Mouse (Mus musculus): Measurements from ENCODE around the gene Ipo11. TPM values are rescaled to one million over a fixed set of nuclear protein-coding genes. Genes with fewer than 3 reads are reported as not detected.
A peak's percentile ranks its signal among the peaks of the same experiment; 100 is the strongest.

The Ipo11 gene
- polyA plus RNA-seq (2015; fragmentation: Nextera tagmentation; extraction: Ambion mirVana) = 40.0 and 40.1 TPM in 2 replicates

- H3K9me3 ChIP-seq = no peaks in the 10 kb centered on the region
- H3K27ac ChIP-seq (replicated peaks) = peak within 1 kb of the TSS; percentile 87
- no peaks in the 10 kb centered on the region for H3K27me3 ChIP-seq
- 0% methylated on average over 80 of the region's 84 CpGs for WGBS
- H3K4me3 ChIP-seq = peak within 1 kb of the TSS; percentile 76
- H3K9ac ChIP-seq = peak within 1 kb of the TSS; percentile 79
- peaks cover 21% of the 10 kb centered on the region for H3K4me1 ChIP-seq (replicated peaks)
- peak; percentile 97 for ATAC-seq (ENCODE audit: low FRiP score, low read depth)
- H3K4me2 ChIP-seq = peak within 1 kb of the TSS; percentile 69
- H3K36me3 ChIP-seq = no peaks in the 10 kb centered on the region
Observed at GRCm38 (mm10) chr13:106936256-106937137, at the start of gene Ipo11. Ipo11 (minus strand) TSS chr13:106936958.

- H3K9ac ChIP-seq = no peak overlapping the region
- no peak for ATAC-seq (ENCODE audit: low FRiP score, low read depth)
- H3K27ac ChIP-seq (replicated peaks) = no peak overlapping the region
- no peaks in the 10 kb centered on the region for H3K9me3 ChIP-seq
- peaks cover 48% of the 10 kb centered on the region for H3K36me3 ChIP-seq
- 95% methylated on average over 4 of the region's 4 CpGs for WGBS
- no peaks in the 10 kb centered on the region for H3K27me3 ChIP-seq
- H3K4me2 ChIP-seq = no peak overlapping the region
- no peak overlapping the region for H3K4me3 ChIP-seq
- H3K4me1 ChIP-seq (replicated peaks) = no peaks in the 10 kb centered on the region
Observed at GRCm38 (mm10) chr13:106961496-106961895, 24.7 kb upstream of the Ipo11 start.

- WGBS = 92% methylated on average over 3 of the region's 3 CpGs
- H3K36me3 ChIP-seq = peaks cover 57% of the 10 kb centered on the region
- ATAC-seq (ENCODE audit: low FRiP score, low read depth) = no peak
Observed at GRCm38 (mm10) chr13:106960557-106960956, 23.8 kb upstream of the Ipo11 start.

GRCm38 (mm10) chr13:106958286-106958685 lies 21.5 kb upstream of the Ipo11 start:
- WGBS = 87% methylated on average over 3 of the region's 3 CpGs
- Histone ChIP-seq H3K27me3 (no peaks in the 10 kb centered on the region), H3K9ac (no peak overlapping the region), H3K27ac (replicated peaks) (no peak overlapping the region), H3K4me2 (no peak overlapping the region), H3K9me3 (no peaks in the 10 kb centered on the region), H3K4me1 (replicated peaks) (no peaks in the 10 kb centered on the region), H3K4me3 (no peak overlapping the region), H3K36me3 (peaks cover 59% of the 10 kb centered on the region)
- no peak for ATAC-seq (ENCODE audit: low FRiP score, low read depth)

More at GRCm38 (mm10) chr13:106960557-106960956, 23.8 kb upstream of the Ipo11 start:
- H3K9ac ChIP-seq = no peak overlapping the region
- no peak overlapping the region for H3K4me2 ChIP-seq
- no peak overlapping the region for H3K27ac ChIP-seq (replicated peaks)
- H3K4me1 ChIP-seq (replicated peaks) = no peaks in the 10 kb centered on the region
- no peaks in the 10 kb centered on the region for H3K9me3 ChIP-seq
- no peak overlapping the region for H3K4me3 ChIP-seq
- no peaks in the 10 kb centered on the region for H3K27me3 ChIP-seq

- no peaks in the 10 kb centered on the region for H3K4me1 ChIP-seq (replicated peaks)
- peaks cover 61% of the 10 kb centered on the region for H3K36me3 ChIP-seq
- no peak for ATAC-seq (ENCODE audit: low FRiP score, low read depth)
- H3K27me3 ChIP-seq = no peaks in the 10 kb centered on the region
- 86% methylated on average over 4 of the region's 4 CpGs for WGBS
- H3K27ac ChIP-seq (replicated peaks) = no peak overlapping the region
- H3K4me2 ChIP-seq = no peak overlapping the region
- no peak overlapping the region for H3K4me3 ChIP-seq
- no peak overlapping the region for H3K9ac ChIP-seq
- H3K9me3 ChIP-seq = no peaks in the 10 kb centered on the region
Observed at GRCm38 (mm10) chr13:106957554-106957953, 20.8 kb upstream of the Ipo11 start.

GRCm38 (mm10) chr13:106954880-106955279 lies 18.1 kb upstream of the Ipo11 start:
- Histone ChIP-seq H3K36me3 (peaks cover 63% of the 10 kb centered on the region), H3K27ac (replicated peaks) (no peak overlapping the region), H3K9me3 (no peaks in the 10 kb centered on the region), H3K27me3 (no peaks in the 10 kb centered on the region), H3K4me2 (no peak overlapping the region), H3K9ac (no peak overlapping the region), H3K4me3 (no peak overlapping the region), H3K4me1 (replicated peaks) (no peaks in the 10 kb centered on the region)
- no peak for ATAC-seq (ENCODE audit: low FRiP score, low read depth)
- WGBS = 95% methylated on average over 3 of the region's 3 CpGs

GRCm38 (mm10) chr13:106947583-106947982 lies 10.8 kb upstream of the Ipo11 start:
- Histone ChIP-seq H3K4me1 (replicated peaks) (peaks cover 19% of the 10 kb centered on the region), H3K4me2 (peak overlapping the region; percentile 72), H3K4me3 (peak overlapping the region; percentile 95), H3K9me3 (no peaks in the 10 kb centered on the region), H3K36me3 (peaks cover 25% of the 10 kb centered on the region), H3K27me3 (no peaks in the 10 kb centered on the region), H3K9ac (peak overlapping the region; percentile 94), H3K27ac (replicated peaks) (peak overlapping the region; percentile 87)
- WGBS = 5% methylated on average over 6 of the region's 6 CpGs
- no peak for ATAC-seq (ENCODE audit: low FRiP score, low read depth)

GRCm38 (mm10) chr13:106946594-106947540 lies 10.1 kb upstream of the Ipo11 start, which contains the start of gene Dimt1:
Dimt1 (plus strand) TSS chr13:106947127.
- under 1% methylated on average over 68 of the region's 68 CpGs for WGBS
- peaks cover 19% of the 10 kb centered on the region for H3K4me1 ChIP-seq (replicated peaks)
- H3K9ac ChIP-seq = peak within 1 kb of the TSS; percentile 94
- H3K27me3 ChIP-seq = no peaks in the 10 kb centered on the region
- peak within 1 kb of the TSS; percentile 95 for H3K4me3 ChIP-seq
- H3K4me2 ChIP-seq = peak within 1 kb of the TSS; percentile 72
- H3K27ac ChIP-seq (replicated peaks) = peak within 1 kb of the TSS; percentile 87
- no peaks in the 10 kb centered on the region for H3K9me3 ChIP-seq
- ATAC-seq (ENCODE audit: low FRiP score, low read depth) = peak; percentile 99
- H3K36me3 ChIP-seq = peaks cover 23% of the 10 kb centered on the region

- no peak overlapping the region for H3K4me3 ChIP-seq
- peaks cover 19% of the 10 kb centered on the region for H3K4me1 ChIP-seq (replicated peaks)
- H3K9me3 ChIP-seq = no peaks in the 10 kb centered on the region
- WGBS = 86% methylated on average over 9 of the region's 9 CpGs
- no peak for ATAC-seq (ENCODE audit: low FRiP score, low read depth)
- H3K27me3 ChIP-seq = no peaks in the 10 kb centered on the region
- H3K27ac ChIP-seq (replicated peaks) = no peak overlapping the region
- H3K4me2 ChIP-seq = no peak overlapping the region
- peaks cover 14% of the 10 kb centered on the region; the same call in 1 of the 2 replicates for H3K36me3 ChIP-seq
- H3K9ac ChIP-seq = no peak overlapping the region
Observed at GRCm38 (mm10) chr13:106945518-106945917, 8.8 kb upstream of the Ipo11 start.

GRCm38 (mm10) chr13:106942721-106943120 lies 6.0 kb upstream of the Ipo11 start:
- H3K4me2 ChIP-seq = no peak overlapping the region
- no peak overlapping the region for H3K9ac ChIP-seq
- WGBS = 91% methylated on average over 1 of the region's 1 CpGs
- H3K36me3 ChIP-seq = no peaks in the 10 kb centered on the region
- no peak overlapping the region for H3K4me3 ChIP-seq
- no peaks in the 10 kb centered on the region for H3K27me3 ChIP-seq
- H3K27ac ChIP-seq (replicated peaks) = no peak overlapping the region
- ATAC-seq (ENCODE audit: low FRiP score, low read depth) = no peak
- no peaks in the 10 kb centered on the region for H3K9me3 ChIP-seq
- peaks cover 3% of the 10 kb centered on the region for H3K4me1 ChIP-seq (replicated peaks)

GRCm38 (mm10) chr13:106941211-106941976 lies 4.6 kb upstream of the Ipo11 start:
- Histone ChIP-seq H3K4me3 (peak overlapping the region; percentile 22), H3K4me1 (replicated peaks) (peaks cover 4% of the 10 kb centered on the region), H3K36me3 (no peaks in the 10 kb centered on the region), H3K4me2 (peak overlapping the region; percentile 31; the same call in 1 of the 2 replicates), H3K27ac (replicated peaks) (no peak overlapping the region), H3K9me3 (no peaks in the 10 kb centered on the region), H3K27me3 (no peaks in the 10 kb centered on the region), H3K9ac (no peak overlapping the region)
- ATAC-seq (ENCODE audit: low FRiP score, low read depth) = no peak
- 29% methylated on average over 7 of the region's 7 CpGs for WGBS

Measured in hindbrain, embryonic 15.5 days (tissue).